Mouse (Mus musculus): ENCODE measurements around the gene Gm11034.

DNA sequence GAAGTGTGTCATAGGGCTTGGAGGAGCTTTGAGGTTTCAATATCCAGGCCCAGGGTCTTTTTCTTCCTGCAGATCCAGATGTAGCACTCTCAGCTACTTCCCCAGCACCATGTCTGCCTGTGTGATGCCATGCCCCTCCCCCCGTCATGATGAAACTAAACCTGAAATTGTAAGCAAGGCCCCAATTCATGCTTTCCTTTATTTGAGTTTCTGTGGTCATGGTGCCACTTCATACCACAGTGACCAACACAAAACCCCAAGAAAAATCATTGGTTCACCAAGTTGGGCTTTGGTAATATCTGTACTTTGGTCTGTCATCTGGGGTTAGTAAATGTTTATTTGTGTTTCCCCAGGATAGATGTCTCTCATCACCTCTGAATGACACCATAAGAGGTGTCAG lies 4.9 kb downstream of the Gm11034 start:
- TF ChIP-seq CTCF (IDR thresholded peaks at IDR 0.05; ENCODE audit: borderline replicate concordance, insufficient read depth, low read length): no peak
- TF ChIP-seq POLR2A (IDR thresholded peaks at IDR 0.05; ENCODE audit: low read depth, low read length): no peak
